Mouse (Mus musculus) lung, embryonic 15.5 days (tissue): ENCODE measurements around the gene Dscam. TPM values are rescaled to one million over a fixed set of nuclear protein-coding genes. Genes with fewer than 3 reads are reported as not detected.

ENCODE experiments used
- ATAC-seq: fragments of 200-750 bp; cut with Nextera tagmentation; 2 replicates; pipeline ENCODE4 v1.8.0; 2017; ENCODE audit warnings: moderate number of reproducible peaks, borderline replicate concordance; ENCODE audit not compliant: low FRiP score, low TSS enrichment; ENCODE audit errors: extremely low read depth
- H3K27ac ChIP-seq: fragments of 300-500 bp; sonication (generic); 2 replicates; pipeline ENCODE4 v1.5.1; 2015; ENCODE audit warnings: moderate library complexity, mild to moderate bottlenecking, inconsistent platforms
- H3K27me3 ChIP-seq: fragments of 300-500 bp; sonication (generic); 2 replicates; pipeline ENCODE4 v1.6.1; 2015; ENCODE audit warnings: inconsistent platforms
- H3K36me3 ChIP-seq: fragments of 300-500 bp; sonication (generic); 2 replicates; pipeline ENCODE4 v1.6.1; 2015; ENCODE audit warnings: inconsistent platforms
- H3K4me1 ChIP-seq: fragments of 300-500 bp; sonication (generic); 2 replicates; pipeline ENCODE4 v1.6.1; 2015; ENCODE audit warnings: inconsistent platforms
- H3K4me2 ChIP-seq: fragments of 300-500 bp; sonication (generic); 2 replicates; pipeline ENCODE4 v1.6.1; 2015; ENCODE audit warnings: inconsistent platforms, mild to moderate bottlenecking, moderate library complexity
- H3K4me3 ChIP-seq: fragments of 300-500 bp; sonication (generic); 2 replicates; pipeline ENCODE4 v1.5.1; 2015; ENCODE audit warnings: mild to moderate bottlenecking, inconsistent platforms
- H3K9ac ChIP-seq: fragments of 300-500 bp; sonication (generic); 2 replicates; pipeline ENCODE4 v1.6.1; 2015; ENCODE audit warnings: inconsistent platforms
- H3K9me3 ChIP-seq: fragments of 300-500 bp; sonication (generic); 2 replicates; pipeline ENCODE4 v1.6.1; 2016; ENCODE audit warnings: inconsistent platforms
- WGBS: fragments of 180-500 bp; shearing (Covaris S2); methylation state at CpG from one replicate; pipeline ENCODE4 v1.1.7; 2015; 5-methylcytosine and 5-hydroxymethylcytosine counted together
- polyA plus RNA-seq: library from polyadenylated mRNA; unstranded; fragments of >200 nt; fragmentation: Nextera tagmentation; extraction: Ambion mirVana; gene quantifications from 2 replicates; pipeline ENCODE4 v1.2.1, GENCODE M21; 2015

Gene Dscam
- polyA plus RNA-seq, 1 experiment from 2014 or later = not detected

DNA sequence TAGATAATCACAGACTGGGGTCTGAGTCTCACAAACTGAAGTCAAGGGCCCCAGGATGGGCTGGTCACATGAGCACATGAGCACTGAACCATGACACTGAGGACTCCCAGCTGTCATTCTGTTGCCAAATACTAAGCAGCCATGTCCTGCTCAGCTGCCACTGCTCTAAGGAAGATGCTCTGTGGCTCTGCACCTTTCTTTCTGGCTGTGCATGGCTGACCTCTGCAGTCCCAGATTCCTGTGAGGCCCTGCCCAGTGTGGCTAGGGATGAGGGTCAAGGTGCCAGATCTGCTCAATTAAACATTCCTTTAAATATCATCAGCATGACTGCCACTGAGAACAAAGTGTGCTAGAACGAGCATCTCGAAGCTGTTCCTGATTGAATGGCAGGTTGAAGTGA, 70.5 kb downstream of the Dscam start:
- no peaks in the 10 kb centered on the region for H3K36me3 ChIP-seq
- no peak for ATAC-seq
- no peaks in the 10 kb centered on the region for H3K4me1 ChIP-seq
- no peaks in the 10 kb centered on the region for H3K27me3 ChIP-seq
- 54% methylated on average over 2 of the region's 2 CpGs for WGBS
- H3K4me2 ChIP-seq = no peak overlapping the region
- no peak overlapping the region for H3K27ac ChIP-seq
- H3K9ac ChIP-seq = no peak overlapping the region
- no peak overlapping the region for H3K4me3 ChIP-seq
- H3K9me3 ChIP-seq = no peaks in the 10 kb centered on the region

GRCm38 (mm10) chr16:97098508-97098907, 72.0 kb downstream of the Dscam start:
- Histone ChIP-seq H3K27me3 (no peaks in the 10 kb centered on the region), H3K27ac (no peak overlapping the region), H3K4me3 (no peak overlapping the region), H3K36me3 (no peaks in the 10 kb centered on the region), H3K4me1 (no peaks in the 10 kb centered on the region), H3K4me2 (no peak overlapping the region), H3K9ac (no peak overlapping the region), H3K9me3 (no peaks in the 10 kb centered on the region)
- ATAC-seq = no peak
- WGBS = 42% methylated on average over 5 of the region's 5 CpGs

DNA sequence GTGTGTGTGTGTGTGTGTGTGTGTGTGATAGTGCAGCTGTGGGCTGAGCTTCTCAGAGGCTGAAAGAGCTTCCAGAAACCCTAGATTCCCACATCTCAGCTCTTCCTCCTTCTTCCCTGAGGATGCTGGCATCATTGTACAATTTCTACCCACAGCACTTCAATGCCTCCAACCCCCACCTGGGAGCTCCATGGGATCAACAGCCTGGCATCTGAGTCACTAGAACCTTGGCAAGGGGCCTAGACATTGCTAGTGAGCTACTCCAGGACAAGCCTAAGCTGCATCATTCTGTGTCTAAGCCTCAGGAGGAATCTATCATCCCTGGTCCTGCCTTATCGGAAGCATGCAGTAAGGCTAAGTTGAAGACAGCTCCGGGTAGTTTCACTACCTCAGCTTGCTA, 73.8 kb downstream of the Dscam start:
- Histone ChIP-seq H3K9ac (no peak overlapping the region), H3K9me3 (no peaks in the 10 kb centered on the region), H3K4me2 (no peak overlapping the region), H3K4me1 (no peaks in the 10 kb centered on the region), H3K27ac (no peak overlapping the region), H3K36me3 (no peaks in the 10 kb centered on the region), H3K27me3 (no peaks in the 10 kb centered on the region), H3K4me3 (no peak overlapping the region)
- WGBS = 76% methylated on average over 2 of the region's 2 CpGs
- ATAC-seq = no peak

- H3K27ac ChIP-seq = no peak overlapping the region
- H3K27me3 ChIP-seq = no peaks in the 10 kb centered on the region
- no peak overlapping the region for H3K4me3 ChIP-seq
- H3K9ac ChIP-seq = no peak overlapping the region
- no peak for ATAC-seq
- H3K9me3 ChIP-seq = no peaks in the 10 kb centered on the region
- H3K4me1 ChIP-seq = no peaks in the 10 kb centered on the region
- WGBS = 90% methylated on average over 1 of the region's 1 CpGs
- no peaks in the 10 kb centered on the region for H3K36me3 ChIP-seq
- no peak overlapping the region for H3K4me2 ChIP-seq
These were observed 75.1 kb downstream of the Dscam start for GRCm38 (mm10) chr16:97095496-97095895.

DNA sequence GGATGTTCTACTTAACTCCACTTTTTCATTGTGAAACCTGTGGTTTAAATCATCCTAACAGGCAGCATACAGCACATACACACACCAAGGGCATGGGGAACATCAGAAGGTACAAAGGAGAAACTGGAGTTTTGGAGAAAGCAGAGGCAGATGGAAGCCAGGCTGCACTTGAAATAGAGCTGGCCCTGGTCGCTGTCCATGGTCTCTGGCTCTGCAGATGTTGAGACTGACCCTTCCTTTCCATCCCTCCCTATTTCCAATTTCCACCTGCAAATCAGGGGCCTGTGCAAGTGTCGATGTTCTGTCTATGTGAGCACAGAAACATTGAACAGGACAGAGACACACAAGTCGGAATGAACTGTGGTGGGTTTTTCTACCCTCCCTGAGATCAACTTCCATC, 81.2 kb downstream of the Dscam start:
- no peaks in the 10 kb centered on the region for H3K36me3 ChIP-seq
- H3K9me3 ChIP-seq = no peaks in the 10 kb centered on the region
- no peak for ATAC-seq
- H3K4me2 ChIP-seq = no peak overlapping the region
- no peaks in the 10 kb centered on the region for H3K27me3 ChIP-seq
- H3K27ac ChIP-seq = no peak overlapping the region
- 37% methylated on average over 3 of the region's 3 CpGs for WGBS
- no peak overlapping the region for H3K9ac ChIP-seq
- H3K4me3 ChIP-seq = no peak overlapping the region
- no peaks in the 10 kb centered on the region for H3K4me1 ChIP-seq

DNA sequence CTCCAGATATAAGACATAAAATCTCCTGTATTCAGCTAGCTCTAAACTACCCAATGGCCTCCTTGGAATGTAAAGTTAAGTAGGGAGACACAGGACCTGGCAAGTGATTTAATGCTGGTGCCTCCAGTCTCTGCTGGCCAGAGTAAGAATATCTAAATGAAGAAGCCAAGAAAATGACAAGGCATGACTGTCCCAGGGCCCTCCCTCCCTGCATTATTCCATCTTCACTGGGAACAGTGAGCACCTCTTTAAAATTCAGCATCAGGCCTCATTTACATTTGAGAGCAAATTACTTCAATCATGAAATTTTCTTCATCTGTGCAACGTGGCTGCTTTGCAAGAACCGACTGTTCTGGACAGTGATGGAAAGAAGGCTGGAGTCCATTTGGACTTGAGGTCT, 86.9 kb downstream of the Dscam start:
- Histone ChIP-seq H3K36me3 (no peaks in the 10 kb centered on the region), H3K9me3 (no peaks in the 10 kb centered on the region), H3K4me3 (no peak overlapping the region), H3K27me3 (no peaks in the 10 kb centered on the region), H3K9ac (no peak overlapping the region), H3K4me2 (no peak overlapping the region), H3K27ac (no peak overlapping the region), H3K4me1 (no peaks in the 10 kb centered on the region)
- ATAC-seq = no peak
- WGBS = 86% methylated on average over 2 of the region's 2 CpGs

- no peaks in the 10 kb centered on the region for H3K4me1 ChIP-seq
- ATAC-seq = peak; percentile 82
- H3K9ac ChIP-seq = no peak overlapping the region
- H3K4me3 ChIP-seq = no peak overlapping the region
- H3K9me3 ChIP-seq = no peaks in the 10 kb centered on the region
- H3K27ac ChIP-seq = 0 out of 2 replicates have a peak overlapping the region, but pooled peaks have one; percentile 34
- WGBS = 49% methylated on average over 4 of the region's 4 CpGs
- no peaks in the 10 kb centered on the region for H3K36me3 ChIP-seq
- H3K27me3 ChIP-seq = no peaks in the 10 kb centered on the region
- no peak overlapping the region for H3K4me2 ChIP-seq
These were observed 94.5 kb downstream of the Dscam start for GRCm38 (mm10) chr16:97075920-97076572.

- H3K4me1 ChIP-seq = no peaks in the 10 kb centered on the region
- WGBS = 70% methylated on average over 6 of the region's 6 CpGs
- no peaks in the 10 kb centered on the region for H3K9me3 ChIP-seq
- 0 out of 2 replicates have a peak overlapping the region, but pooled peaks have one; percentile 34 for H3K27ac ChIP-seq
- no peak for ATAC-seq
- no peaks in the 10 kb centered on the region for H3K36me3 ChIP-seq
- H3K4me3 ChIP-seq = no peak overlapping the region
- no peak overlapping the region for H3K9ac ChIP-seq
- H3K27me3 ChIP-seq = no peaks in the 10 kb centered on the region
- no peak overlapping the region for H3K4me2 ChIP-seq
These were observed 95.2 kb downstream of the Dscam start for GRCm38 (mm10) chr16:97075137-97075902.

GRCm38 (mm10) chr16:97073847-97074246, 96.7 kb downstream of the Dscam start:
- Histone ChIP-seq H3K9ac (no peak overlapping the region), H3K4me1 (no peaks in the 10 kb centered on the region), H3K27ac (no peak overlapping the region), H3K4me3 (no peak overlapping the region), H3K27me3 (no peaks in the 10 kb centered on the region), H3K4me2 (no peak overlapping the region), H3K36me3 (no peaks in the 10 kb centered on the region), H3K9me3 (no peaks in the 10 kb centered on the region)
- 90% methylated on average over 1 of the region's 1 CpGs for WGBS
- no peak for ATAC-seq

- no peak for ATAC-seq
These were observed 97.9 kb downstream of the Dscam start for GRCm38 (mm10) chr16:97072624-97073023.

DNA sequence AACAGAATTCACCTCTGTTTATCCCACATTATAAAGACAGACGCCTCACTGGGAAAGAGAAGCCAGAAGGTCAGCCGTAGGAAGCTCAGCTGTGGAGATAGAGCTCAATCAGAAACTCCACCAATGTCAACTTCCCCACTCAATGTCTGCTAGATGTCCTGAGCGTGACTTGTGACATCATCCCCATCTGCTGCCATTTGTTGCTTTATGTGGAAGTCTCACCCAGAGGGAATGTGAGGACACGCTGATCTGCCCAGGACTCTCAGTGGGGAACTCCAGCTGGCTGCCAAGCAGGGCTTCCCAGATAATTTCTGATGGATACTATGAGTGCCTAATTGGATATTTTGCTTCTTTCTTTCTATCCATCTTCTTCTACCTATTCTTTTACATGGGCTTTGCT, 103.7 kb downstream of the Dscam start:
- Histone ChIP-seq H3K4me3 (no peak overlapping the region), H3K27ac (no peak overlapping the region), H3K4me2 (no peak overlapping the region), H3K4me1 (no peaks in the 10 kb centered on the region), H3K9ac (no peak overlapping the region), H3K36me3 (no peaks in the 10 kb centered on the region), H3K9me3 (no peaks in the 10 kb centered on the region), H3K27me3 (no peaks in the 10 kb centered on the region)
- 52% methylated on average over 4 of the region's 4 CpGs for WGBS
- ATAC-seq = no peak

More at GRCm38 (mm10) chr16:97072624-97073023, 97.9 kb downstream of the Dscam start:
- Histone ChIP-seq H3K4me3 (no peak overlapping the region), H3K9ac (no peak overlapping the region), H3K4me1 (no peaks in the 10 kb centered on the region), H3K9me3 (no peaks in the 10 kb centered on the region), H3K36me3 (no peaks in the 10 kb centered on the region), H3K27me3 (no peaks in the 10 kb centered on the region), H3K4me2 (no peak overlapping the region), H3K27ac (no peak overlapping the region)
- WGBS = 84% methylated on average over 2 of the region's 2 CpGs

GRCm38 (mm10) chr16:97062207-97062606, 108.3 kb downstream of the Dscam start:
- Histone ChIP-seq H3K27me3 (no peaks in the 10 kb centered on the region), H3K4me3 (no peak overlapping the region), H3K9ac (no peak overlapping the region), H3K4me1 (no peaks in the 10 kb centered on the region), H3K36me3 (no peaks in the 10 kb centered on the region), H3K9me3 (no peaks in the 10 kb centered on the region), H3K27ac (no peak overlapping the region), H3K4me2 (no peak overlapping the region)
- no peak for ATAC-seq
- WGBS = 67% methylated on average over 3 of the region's 3 CpGs
